Mouse (Mus musculus): Measurements from ENCODE around the gene Mindy3.
"Not testable (repeated sequence)": the region's sequence is repeated elsewhere in the genome, so short reads cannot be mapped to it uniquely, and the experiment has no call there.

The Mindy3 gene

GRCm38 (mm10) chr2:12419262-12419655 lies at the start of gene Mindy3:
Mindy3 (minus strand) TSS chr2:12419470.
- DNase-seq, result peak; percentile 77

GRCm38 (mm10) chr2:12459732-12460131 lies 40.5 kb upstream of the Mindy3 start:
- DNase-seq, result no peak

GRCm38 (mm10) chr2:12450108-12450507 lies 30.8 kb upstream of the Mindy3 start:
- no peak for DNase-seq

GRCm38 (mm10) chr2:12440120-12440519 lies 20.9 kb upstream of the Mindy3 start:
- DNase-seq, result no peak

GRCm38 (mm10) chr2:12439543-12439942 lies 20.3 kb upstream of the Mindy3 start:
- no peak for DNase-seq

- no peak for DNase-seq
These were observed 18.9 kb upstream of the Mindy3 start for GRCm38 (mm10) chr2:12438181-12438580.

- no peak for DNase-seq
These were observed 12.8 kb upstream of the Mindy3 start for GRCm38 (mm10) chr2:12432055-12432454.

GRCm38 (mm10) chr2:12424374-12424773 lies 5.1 kb upstream of the Mindy3 start:
- DNase-seq, result no peak

GRCm38 (mm10) chr2:12423426-12423825 lies 4.2 kb upstream of the Mindy3 start:
- not testable (repeated sequence) for DNase-seq

GRCm38 (mm10) chr2:12418534-12419261 lies 572 bp downstream of the Mindy3 start:
- no peak for DNase-seq

- no peak for DNase-seq
These were observed 1.1 kb downstream of the Mindy3 start for GRCm38 (mm10) chr2:12418121-12418520.

GRCm38 (mm10) chr2:12412309-12412708 lies 7.0 kb downstream of the Mindy3 start:
- no peak for DNase-seq

- no peak for DNase-seq
These were observed 8.1 kb downstream of the Mindy3 start for GRCm38 (mm10) chr2:12411129-12411528.

GRCm38 (mm10) chr2:12406737-12407136 lies 12.5 kb downstream of the Mindy3 start:
- no peak for DNase-seq

GRCm38 (mm10) chr2:12402469-12402868 lies 16.8 kb downstream of the Mindy3 start:
- no peak for DNase-seq

- no peak for DNase-seq
These were observed 18.1 kb downstream of the Mindy3 start for GRCm38 (mm10) chr2:12401137-12401536.

GRCm38 (mm10) chr2:12389028-12389427 lies 30.2 kb downstream of the Mindy3 start:
- no peak for DNase-seq

GRCm38 (mm10) chr2:12388569-12388968 lies 30.7 kb downstream of the Mindy3 start:
- DNase-seq, result no peak

GRCm38 (mm10) chr2:12384389-12384788 lies 34.9 kb downstream of the Mindy3 start:
- no peak for DNase-seq

- no peak for DNase-seq
These were observed 36.6 kb downstream of the Mindy3 start for GRCm38 (mm10) chr2:12382650-12383049.

GRCm38 (mm10) chr2:12380233-12380632 lies 39.0 kb downstream of the Mindy3 start:
- no peak for DNase-seq

GRCm38 (mm10) chr2:12378591-12378990 lies 40.7 kb downstream of the Mindy3 start:
- DNase-seq, result no peak

- DNase-seq, result no peak
These were observed 42.2 kb downstream of the Mindy3 start for GRCm38 (mm10) chr2:12377024-12377423.

GRCm38 (mm10) chr2:12372883-12373282 lies 46.4 kb downstream of the Mindy3 start:
- DNase-seq, result no peak

- DNase-seq, result no peak
These were observed 47.9 kb downstream of the Mindy3 start for GRCm38 (mm10) chr2:12371401-12371800.
